Mouse (Mus musculus): Measurements from ENCODE around the gene Cpz.

- TF ChIP-seq CTCF (IDR thresholded peaks at IDR 0.05; ENCODE audit: control insufficient read depth, insufficient read depth, low read length) (no peak), POLR2A (IDR thresholded peaks at IDR 0.05; ENCODE audit: borderline replicate concordance, control insufficient read depth, low read depth, low read length) (no peak)
Observed at GRCm38 (mm10) chr5:35465966-35466635, 59.4 kb downstream of the Cpz start.

Measured in bone marrow, adult 2 months (tissue).